Mouse (Mus musculus) cerebellum, adult 2 months (tissue): ENCODE results near the gene Phf20. TPM values are rescaled to one million over a fixed set of nuclear protein-coding genes. Genes with fewer than 3 reads are reported as not detected.

Experiments
- DNase-seq, 2 experiments: peaks; one replicate each; pipeline ENCODE4 v3.0.0; 2021
- H3K27ac ChIP-seq: fragments of 200-500 bp; 2 replicates; pipeline ENCODE4 v1.5.1; 2012; ENCODE audit warnings: low read length, control low read depth, inconsistent platforms; ENCODE audit not compliant: insufficient read depth
- H3K27me3 ChIP-seq: fragments of 200-500 bp; 2 replicates; pipeline ENCODE4 v1.6.1; 2012; ENCODE audit warnings: inconsistent platforms, mild to moderate bottlenecking, low read length, moderate library complexity; ENCODE audit not compliant: control insufficient read depth, insufficient read depth
- H3K4me1 ChIP-seq: fragments of 200-500 bp; 2 replicates; pipeline ENCODE4 v1.6.1; 2011; ENCODE audit warnings: low read length; ENCODE audit not compliant: control insufficient read depth, insufficient read depth
- H3K4me3 ChIP-seq: fragments of 200-500 bp; replicated peaks from 2 replicates; pipeline ENCODE3; 2011; ENCODE audit warnings: mild to moderate bottlenecking, low read depth, low read length, control low read depth; ENCODE audit not compliant: insufficient read depth
- CTCF ChIP-seq: fragments of 200-500 bp; IDR thresholded peaks from 2 replicates; pipeline ENCODE4 v1.5.1; 2011; ENCODE audit warnings: low read depth, mild to moderate bottlenecking, control low read depth, low read length, moderate library complexity, borderline replicate concordance; ENCODE audit not compliant: insufficient read depth
- POLR2A ChIP-seq: fragments of 200-500 bp; IDR thresholded peaks from 2 replicates; pipeline ENCODE4 v1.6.1; 2011; ENCODE audit warnings: low read length, control low read depth, borderline replicate concordance; ENCODE audit not compliant: insufficient read depth
- WGBS: fragments of 180-500 bp; shearing (Covaris S2); methylation state at CpG from one replicate; pipeline ENCODE4 v1.1.7; 2018; 5-methylcytosine and 5-hydroxymethylcytosine counted together
- polyA plus RNA-seq: library from polyadenylated mRNA; depleted of rRNA; stranded (reverse); fragments of >200 nt; gene quantifications from 2 replicates; pipeline ENCODE4 v1.2.3, GENCODE M21; 2012; rRNA removed

The Phf20 gene
- polyA plus RNA-seq: 44.6 and 48.3 TPM in 2 replicates

DNA sequence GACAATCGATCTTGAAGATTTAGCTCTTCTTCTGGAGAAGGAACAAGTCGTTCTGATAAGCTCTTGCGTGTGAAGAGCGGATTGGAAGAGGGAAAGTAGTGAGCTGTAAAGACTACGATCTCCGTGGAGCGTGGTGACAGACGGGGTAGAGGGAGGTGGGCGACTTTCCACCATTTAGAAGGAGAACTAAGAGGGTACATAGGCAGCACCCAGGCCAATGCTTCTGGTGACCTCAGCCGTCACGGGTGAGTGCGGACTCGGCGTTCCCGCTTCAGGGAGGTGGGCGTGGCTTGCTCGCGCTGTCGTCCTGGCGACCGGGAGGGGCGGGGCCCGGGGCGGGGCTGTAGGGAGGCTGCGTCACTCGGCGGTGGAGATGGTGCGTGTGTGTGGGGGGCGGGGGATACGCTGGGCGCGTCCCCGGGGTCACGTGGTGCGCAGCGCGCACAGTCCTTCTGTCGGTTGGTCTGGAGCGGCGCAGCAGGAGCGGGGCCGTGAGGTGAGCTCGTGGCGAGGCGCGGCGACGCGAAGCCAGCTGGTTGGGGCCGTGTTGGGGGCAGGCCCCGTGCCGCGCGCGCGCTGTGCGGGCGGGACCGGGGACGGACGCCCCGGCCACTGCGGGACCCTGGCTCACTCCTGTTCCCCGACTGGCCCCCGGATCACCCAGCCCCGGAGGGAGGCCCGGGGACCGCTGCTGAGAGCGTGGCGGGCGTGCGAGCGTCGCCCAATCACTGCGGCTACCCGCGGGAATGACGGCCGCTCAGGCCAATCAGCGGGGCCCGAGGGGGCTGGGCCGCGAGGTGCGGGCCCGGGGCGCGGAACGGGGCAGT lies at the start of gene Phf20:
Gene Phf20, plus strand, starts transcription at position 165 of the 827 bp plus-strand sequence.
- peak; percentile 98 to 99 for DNase-seq
- no peaks in the 10 kb centered on the region for H3K27me3 ChIP-seq
- peak within 1 kb of the TSS; percentile 90 for H3K27ac ChIP-seq
- TF ChIP-seq POLR2A (peak; percentile 73), CTCF (no peak)
- peak within 1 kb of the TSS; percentile 92 for H3K4me3 ChIP-seq
- H3K4me1 ChIP-seq: no peaks in the 10 kb centered on the region; the same call in 1 of the 2 replicates
- WGBS: under 1% methylated on average over 85 of the region's 88 CpGs

DNA sequence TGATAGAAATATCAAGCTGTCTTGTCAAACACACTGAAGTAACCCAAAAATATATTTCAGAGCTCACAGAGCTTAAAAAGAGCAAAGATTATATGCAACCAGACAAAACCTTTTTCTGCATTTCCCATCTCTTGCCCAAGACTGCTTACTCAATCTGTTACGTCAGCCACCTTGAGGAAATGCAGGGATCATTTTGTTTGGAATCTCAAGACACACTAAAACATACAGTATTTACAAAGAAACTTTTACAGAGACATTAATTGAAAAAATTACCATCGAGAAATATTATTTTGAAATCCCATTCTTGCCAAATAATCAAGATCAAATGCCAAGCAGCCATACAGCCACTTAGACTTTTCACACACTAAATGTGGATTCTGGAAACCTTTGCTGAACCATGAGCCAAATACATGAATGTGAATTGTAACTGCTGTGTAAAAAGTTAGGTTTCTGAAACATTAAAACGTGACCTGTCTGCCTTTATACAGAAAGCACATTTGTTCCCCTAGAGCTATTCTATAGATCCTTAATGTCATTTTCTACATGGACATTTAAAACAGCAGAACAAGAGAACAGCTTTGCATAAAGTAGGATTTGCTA lies 48.9 kb upstream of the Phf20 start:
- Histone ChIP-seq H3K4me1 (no peaks in the 10 kb centered on the region), H3K27ac (no peak overlapping the region), H3K4me3 (no peak overlapping the region), H3K27me3 (no peaks in the 10 kb centered on the region)
- no peak for DNase-seq
- 77% methylated on average over 3 of the region's 3 CpGs for WGBS
- TF ChIP-seq CTCF: no peak
- TF ChIP-seq POLR2A: no peak

DNA sequence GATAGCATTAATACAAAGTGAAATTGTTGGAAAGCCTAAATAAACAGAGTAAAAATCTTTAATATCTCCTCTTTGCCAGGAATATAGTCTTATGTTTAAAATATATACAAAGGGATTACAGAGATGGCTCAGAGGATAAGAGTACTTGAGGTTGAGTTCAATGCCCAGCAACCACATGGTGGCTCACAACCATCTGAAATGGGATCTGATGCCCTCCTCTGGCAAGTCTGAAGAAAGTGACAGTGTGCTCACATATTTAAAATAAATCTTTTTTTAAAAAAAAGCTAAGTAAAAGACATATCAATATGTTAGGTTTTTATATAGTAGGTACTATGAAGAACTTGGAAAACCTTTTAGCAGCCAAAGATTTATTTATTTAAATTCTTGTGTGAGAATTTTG lies 44.7 kb upstream of the Phf20 start:
- no peak overlapping the region for H3K4me3 ChIP-seq
- no peak for TF ChIP-seq POLR2A
- TF ChIP-seq CTCF: peak; percentile 19; the same call in 1 of the 2 replicates
- no peaks in the 10 kb centered on the region for H3K4me1 ChIP-seq
- H3K27ac ChIP-seq: no peak overlapping the region
- H3K27me3 ChIP-seq: no peaks in the 10 kb centered on the region
- DNase-seq: peak in 1 of 2 experiments; percentile 14

DNA sequence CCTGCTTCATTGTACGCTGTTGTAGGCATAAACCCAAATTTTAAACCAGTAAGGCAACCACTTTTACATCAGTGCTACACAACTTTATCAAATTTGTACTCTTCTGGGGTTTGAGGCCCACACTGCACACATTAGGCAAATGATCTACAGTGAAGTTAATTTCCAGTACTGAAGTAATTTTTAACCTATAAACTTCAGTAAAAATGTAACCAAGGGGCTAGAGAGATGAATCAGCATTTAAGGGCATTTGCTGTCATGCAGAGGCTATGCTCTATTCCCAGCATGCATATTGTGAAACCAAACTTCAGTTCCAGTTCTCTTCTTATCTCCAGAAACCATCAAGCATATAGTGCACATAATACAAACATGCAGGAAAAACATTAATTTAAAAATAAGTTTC lies 30.8 kb upstream of the Phf20 start:
- Histone ChIP-seq H3K27ac (no peak overlapping the region), H3K4me1 (no peaks in the 10 kb centered on the region; the same call in 1 of the 2 replicates), H3K27me3 (no peaks in the 10 kb centered on the region), H3K4me3 (no peak overlapping the region)
- DNase-seq: no peak
- 92% methylated on average over 1 of the region's 1 CpGs for WGBS
- no peak for TF ChIP-seq POLR2A
- TF ChIP-seq CTCF: no peak

DNA sequence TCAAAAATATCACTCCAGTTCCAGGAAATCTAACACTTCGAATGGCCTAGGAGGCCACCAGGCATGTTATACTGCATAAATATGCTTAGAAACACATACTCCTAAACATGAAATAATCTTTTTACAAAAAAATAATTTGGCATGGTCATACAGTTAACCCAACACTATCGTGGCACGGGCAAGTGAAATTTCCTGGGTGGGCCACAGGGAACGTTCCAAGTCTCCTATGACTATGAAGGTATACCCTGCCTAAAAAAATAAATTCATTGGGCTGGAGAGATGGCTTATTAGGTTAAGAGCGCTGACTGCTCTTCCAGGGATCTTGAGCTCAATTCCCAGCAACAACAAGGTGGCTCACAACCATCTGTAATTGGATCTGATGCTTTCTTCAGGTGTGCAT lies 29.7 kb upstream of the Phf20 start:
- H3K27ac ChIP-seq: no peak overlapping the region
- DNase-seq: no peak
- H3K27me3 ChIP-seq: no peaks in the 10 kb centered on the region
- H3K4me1 ChIP-seq: no peaks in the 10 kb centered on the region; the same call in 1 of the 2 replicates
- H3K4me3 ChIP-seq: no peak overlapping the region
- 86% methylated on average over 5 of the region's 5 CpGs for WGBS
- TF ChIP-seq POLR2A (no peak), CTCF (no peak)

DNA sequence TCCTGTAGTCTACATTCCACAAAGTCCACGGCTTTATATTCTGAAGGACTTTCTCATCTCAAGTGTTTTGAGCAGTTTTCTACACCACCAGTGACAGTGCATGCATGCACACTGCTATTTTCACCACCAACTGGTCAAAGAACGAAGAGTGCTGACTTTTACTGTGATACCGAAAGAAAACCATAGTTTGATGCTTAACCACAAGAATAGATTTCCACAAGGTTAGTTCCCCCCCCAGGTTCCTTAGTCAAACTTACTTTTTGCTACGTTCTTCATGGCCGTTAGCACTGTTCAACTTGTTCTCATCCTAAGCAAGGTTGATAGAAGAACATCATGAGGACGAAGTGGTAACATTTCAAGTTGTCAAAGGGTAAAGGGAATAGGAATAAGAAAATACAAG lies 19.2 kb upstream of the Phf20 start:
- WGBS: 32% methylated on average over 6 of the region's 6 CpGs
- Histone ChIP-seq H3K27me3 (no peaks in the 10 kb centered on the region), H3K4me3 (no peak overlapping the region), H3K4me1 (peaks cover 10% of the 10 kb centered on the region; the same call in 1 of the 2 replicates), H3K27ac (no peak overlapping the region)
- no peak for DNase-seq
- no peak for TF ChIP-seq CTCF

DNA sequence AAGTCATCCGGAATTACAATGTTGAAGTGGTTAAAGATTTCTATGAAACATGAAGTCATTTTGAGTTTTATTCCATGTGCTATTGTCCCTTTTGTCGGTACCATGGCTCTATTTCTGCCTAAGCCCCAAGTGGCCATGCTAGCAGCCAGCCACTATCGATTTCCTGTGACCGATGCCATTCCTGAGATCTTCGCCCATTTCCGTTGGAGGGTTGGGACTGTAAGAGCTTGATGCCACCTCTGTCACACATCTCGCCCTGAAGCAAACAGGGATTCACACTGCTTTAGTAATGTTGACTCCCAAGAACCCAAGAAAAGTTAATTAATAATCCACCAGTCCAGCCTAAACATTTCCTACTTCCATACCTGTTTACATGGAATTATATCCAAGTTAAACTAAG lies 18.6 kb upstream of the Phf20 start:
- TF ChIP-seq CTCF: no peak
- no peak for TF ChIP-seq POLR2A
- H3K4me1 ChIP-seq: peaks cover 10% of the 10 kb centered on the region; the same call in 1 of the 2 replicates
- DNase-seq: no peak
- no peak overlapping the region for H3K27ac ChIP-seq
- peak overlapping the region; percentile 51 for H3K4me3 ChIP-seq
- no peaks in the 10 kb centered on the region for H3K27me3 ChIP-seq
- WGBS: 13% methylated on average over 7 of the region's 7 CpGs

DNA sequence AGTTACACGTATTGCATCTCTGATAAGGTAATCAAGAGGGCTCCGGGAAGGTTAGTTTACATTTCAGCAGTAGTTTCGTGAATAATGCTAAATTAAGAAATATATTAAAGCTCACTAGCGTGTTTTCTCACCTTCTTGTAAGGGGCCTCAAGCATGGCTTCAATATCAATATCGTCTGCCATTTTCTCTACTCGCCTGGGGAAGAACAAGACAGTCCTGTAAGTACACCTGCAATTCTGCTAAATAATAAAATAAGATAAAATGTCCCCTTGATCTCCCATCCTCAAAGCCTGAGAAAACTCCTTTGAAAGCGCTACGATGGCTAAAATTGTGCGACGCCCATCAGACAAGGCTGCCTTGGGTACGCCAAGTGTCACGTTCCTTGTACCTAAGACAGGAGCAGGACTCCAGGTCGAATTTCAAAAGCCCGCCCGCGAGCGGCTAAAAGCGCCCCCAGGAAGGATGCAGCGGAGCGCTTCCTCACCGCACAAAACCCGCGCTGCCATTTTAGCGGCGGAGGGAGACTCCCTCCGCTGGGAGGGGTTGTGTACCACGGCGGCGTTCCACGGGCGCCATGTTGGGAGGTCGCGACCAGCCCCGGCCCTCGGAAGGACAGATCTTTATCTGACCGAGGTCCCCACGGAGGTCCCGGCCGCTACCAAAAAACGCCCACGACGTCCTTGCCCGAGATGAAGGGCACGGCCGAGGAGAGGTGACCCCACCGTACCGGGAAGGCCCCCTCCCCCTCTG lies 17.0 kb upstream of the Phf20 start:
- DNase-seq: peak; percentile 75 to 77
- H3K27me3 ChIP-seq: no peaks in the 10 kb centered on the region
- peak overlapping the region; percentile 99 for H3K4me3 ChIP-seq
- TF ChIP-seq CTCF (no peak), POLR2A (0 out of 2 replicates have a peak, but pooled peaks have one; percentile 16)
- peak overlapping the region; percentile 88 for H3K27ac ChIP-seq
- H3K4me1 ChIP-seq: peaks cover 10% of the 10 kb centered on the region; the same call in 1 of the 2 replicates
- WGBS: under 1% methylated on average over 47 of the region's 47 CpGs
